Mouse (Mus musculus) gastrocnemius, adult 2 months (tissue): ENCODE data around the gene Ptpn20. TPM values are rescaled to one million over a fixed set of nuclear protein-coding genes. Genes with fewer than 3 reads are reported as not detected.

Experiments
- DNase-seq: peaks from one replicate; pipeline ENCODE4 v3.0.0; 2022
- H3K27ac ChIP-seq: fragments of 200-600 bp; 2 replicates; pipeline ENCODE4 v1.8.1; 2022; ENCODE audit warnings: mild to moderate bottlenecking
- H3K4me3 ChIP-seq: fragments of 200-600 bp; 2 replicates; pipeline ENCODE4 v1.8.1; 2022; ENCODE audit warnings: mild to moderate bottlenecking, moderate library complexity
- CTCF ChIP-seq: fragments of 200-600 bp; IDR thresholded peaks from 2 replicates; pipeline ENCODE4 v1.8.1; 2022; ENCODE audit warnings: antibody characterized with exemption, mild to moderate bottlenecking, moderate library complexity
- intact Hi-C: fragments of 180-260 bp; cut with DNase I; formaldehyde crosslinking; loops from one replicate; pipeline ENCODE4 v1.15.1; 2025
- long read RNA-seq, 2 experiments: library from polyadenylated mRNA; stranded (forward); transcript quantifications; one replicate each; pipeline ENCODE4 v2.0.0; 2021
- total RNA-seq, 2 experiments: library from RNA; stranded (reverse); gene quantifications; 2 replicates each; pipeline ENCODE4 v1.2.3; 2021

The Ptpn20 gene
- not detected for total RNA-seq
- long read RNA-seq, experiment 1 = 0 reads
- long read RNA-seq, experiment 2 = 0 reads

GRCm38 (mm10) chr14:33588951-33589350 lies at the start of gene Ptpn20:
Ptpn20 (plus strand) TSS chr14:33589207.
- intact Hi-C loops = no loop called here
- peak; percentile 20; the same call in 1 of the 2 replicates for TF ChIP-seq CTCF
- Histone ChIP-seq H3K4me3 (no peak within 1 kb of the TSS), H3K27ac (no peak within 1 kb of the TSS)
- no peak for DNase-seq

DNA sequence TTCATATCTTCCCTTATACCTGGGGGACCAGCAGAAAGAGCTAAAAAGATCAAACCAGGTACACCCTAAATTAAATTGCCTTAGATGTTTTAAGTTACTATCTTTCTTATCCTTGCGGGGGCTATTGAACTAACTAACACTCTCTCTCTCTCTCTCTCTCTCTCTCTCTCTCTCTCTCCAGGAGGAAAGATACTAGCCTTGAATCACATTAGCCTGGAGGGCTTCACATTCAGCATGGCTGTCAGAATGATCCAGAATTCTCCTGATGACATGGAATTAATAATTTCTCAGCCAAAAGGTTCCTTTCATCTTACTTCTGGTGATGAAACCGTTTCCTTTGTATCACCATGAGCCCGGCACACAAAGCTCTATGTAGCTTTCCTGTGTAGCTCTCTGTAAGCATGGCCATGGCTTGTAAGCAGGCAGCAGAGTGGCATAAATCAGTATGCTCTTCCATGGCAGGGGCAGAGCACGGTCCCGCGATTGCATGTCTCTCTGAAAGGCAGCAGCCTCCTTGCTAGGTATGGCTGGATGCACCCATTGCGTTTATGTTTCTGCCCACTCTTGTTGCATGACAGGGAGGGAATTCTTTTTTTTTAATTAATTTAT lies 49.3 kb upstream of the Ptpn20 start:
- DNase-seq = no peak
- TF ChIP-seq CTCF = no peak
- H3K4me3 ChIP-seq = no peak overlapping the region
- H3K27ac ChIP-seq = no peak overlapping the region
- intact Hi-C loops = no loop called here

DNA sequence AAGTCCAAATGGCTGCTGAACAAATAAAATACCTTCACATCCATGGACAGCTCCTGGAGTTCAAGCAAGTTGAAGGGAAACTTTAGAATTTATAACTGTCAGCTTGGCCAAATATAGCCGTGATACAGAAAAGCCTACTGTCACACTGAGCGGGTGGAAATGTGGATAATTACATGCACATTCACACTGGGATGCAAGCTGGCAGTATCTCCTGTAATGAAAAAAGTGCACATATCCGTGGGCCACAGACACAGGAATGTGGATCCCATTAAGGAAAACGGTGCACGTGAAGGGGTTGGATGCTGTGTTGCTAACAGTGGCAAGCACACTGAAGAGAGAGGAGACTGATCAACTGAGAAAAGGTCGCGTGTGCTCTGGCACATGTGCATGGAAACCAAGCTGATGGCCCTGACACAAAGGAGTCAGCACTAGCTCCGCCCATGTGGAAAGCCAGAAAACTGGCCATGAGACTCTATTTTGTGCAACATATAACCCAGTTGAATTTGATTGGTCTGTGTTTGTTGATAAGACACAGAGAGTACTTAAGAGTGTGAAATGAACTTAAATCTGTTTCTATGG lies 43.4 kb upstream of the Ptpn20 start:
- Histone ChIP-seq H3K27ac (no peak overlapping the region), H3K4me3 (no peak overlapping the region)
- TF ChIP-seq CTCF = no peak
- no peak for DNase-seq
- intact Hi-C loops = no loop called here

- no peak overlapping the region for H3K27ac ChIP-seq
- no peak for TF ChIP-seq CTCF
- intact Hi-C loops = no loop called here
- H3K4me3 ChIP-seq = no peak overlapping the region
- no peak for DNase-seq
These were observed 40.4 kb upstream of the Ptpn20 start for GRCm38 (mm10) chr14:33548650-33549049.

DNA sequence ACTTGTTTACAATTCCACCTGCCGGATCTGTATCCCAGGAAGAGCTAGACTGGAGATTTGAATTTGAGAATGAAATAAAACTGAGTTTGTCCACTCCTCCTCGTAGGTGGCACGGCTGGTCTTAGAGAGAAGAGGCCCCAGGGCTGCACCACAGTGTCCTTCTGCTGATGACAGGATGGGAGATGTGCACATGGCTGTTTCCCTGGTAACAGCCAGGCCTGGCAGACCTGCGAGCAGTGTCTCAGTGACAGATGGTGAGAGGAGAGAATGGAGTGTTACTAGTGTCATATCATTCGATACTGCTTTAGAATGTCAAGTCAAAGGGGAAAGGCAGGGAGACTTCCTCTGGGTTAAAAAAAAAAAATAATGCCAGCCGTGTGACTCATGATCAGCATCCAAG lies 39.2 kb upstream of the Ptpn20 start:
- no peak overlapping the region for H3K27ac ChIP-seq
- H3K4me3 ChIP-seq = no peak overlapping the region
- intact Hi-C loops = no loop called here
- DNase-seq = no peak
- no peak for TF ChIP-seq CTCF

GRCm38 (mm10) chr14:33570737-33571136 lies 18.3 kb upstream of the Ptpn20 start:
- no peak for DNase-seq
- no peak for TF ChIP-seq CTCF
- intact Hi-C loops = no loop called here
- Histone ChIP-seq H3K27ac (no peak overlapping the region), H3K4me3 (no peak overlapping the region)

DNA sequence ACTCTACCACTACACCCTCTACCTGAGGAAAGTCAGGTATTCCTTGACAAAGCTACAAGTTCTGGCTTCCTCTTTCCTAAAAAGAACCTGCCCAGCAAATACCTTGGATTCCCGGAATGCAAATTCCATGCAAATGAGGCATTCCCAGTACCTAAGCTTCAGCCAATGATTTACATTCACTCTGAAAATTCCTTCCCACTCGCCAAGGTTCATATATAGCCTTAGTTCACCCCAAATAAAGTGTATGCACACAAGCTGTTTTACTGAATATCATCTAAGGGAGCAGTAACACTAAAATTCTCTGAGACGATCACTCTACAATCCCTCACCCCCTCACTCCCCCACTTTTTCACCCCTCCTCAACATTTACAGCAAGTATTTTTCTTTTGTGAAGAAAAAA lies 15.4 kb upstream of the Ptpn20 start:
- intact Hi-C loops = no loop called here
- DNase-seq = no peak
- no peak overlapping the region for H3K27ac ChIP-seq
- TF ChIP-seq CTCF = no peak
- H3K4me3 ChIP-seq = no peak overlapping the region

- no peak for TF ChIP-seq CTCF
- no peak overlapping the region for H3K4me3 ChIP-seq
- H3K27ac ChIP-seq = no peak overlapping the region
- intact Hi-C loops = no loop called here
- DNase-seq = no peak
These were observed 9.1 kb upstream of the Ptpn20 start for GRCm38 (mm10) chr14:33579771-33580484.

DNA sequence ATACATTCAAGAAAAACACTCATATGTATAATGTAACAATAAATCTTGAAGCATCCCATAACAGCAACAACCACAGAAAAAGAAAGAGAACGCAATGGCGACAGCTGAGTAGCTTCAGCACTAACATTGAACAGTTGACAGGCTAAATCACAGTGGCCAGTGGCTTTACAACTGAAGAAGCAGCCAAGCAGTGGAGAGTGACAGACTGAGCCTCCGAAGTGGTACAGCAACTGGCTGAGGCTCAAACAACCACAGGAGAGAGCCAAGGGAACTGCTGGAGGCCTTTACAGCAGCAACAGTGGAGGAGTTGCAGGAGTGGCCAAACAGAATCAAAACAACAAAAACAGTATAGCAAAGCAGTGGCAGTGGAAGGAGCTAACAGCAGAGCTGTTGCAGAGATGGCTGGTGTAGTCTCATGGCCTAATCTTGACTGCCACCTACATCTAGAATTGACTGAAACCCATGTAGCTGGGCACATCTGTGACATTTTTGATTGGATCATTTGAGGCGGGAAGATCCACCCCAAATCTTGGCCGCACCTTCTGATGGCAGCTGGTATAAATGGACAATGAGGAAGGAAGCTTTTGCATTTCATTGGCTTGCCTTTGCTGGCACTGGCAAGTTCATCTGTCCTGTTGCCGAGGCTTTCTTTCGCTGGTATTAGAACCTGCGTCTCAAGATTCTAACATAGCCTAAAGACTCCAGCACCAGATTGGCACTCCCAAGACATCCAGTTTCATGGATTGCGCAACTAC lies 9.5 kb downstream of the Ptpn20 start:
- DNase-seq = no peak
- intact Hi-C loops = no loop called here
- no peak for TF ChIP-seq CTCF
- Histone ChIP-seq H3K27ac (no peak overlapping the region), H3K4me3 (no peak overlapping the region)

GRCm38 (mm10) chr14:33607431-33607830 lies 18.4 kb downstream of the Ptpn20 start:
- intact Hi-C loops = no loop called here
- Histone ChIP-seq H3K4me3 (no peak overlapping the region), H3K27ac (no peak overlapping the region)
- TF ChIP-seq CTCF = no peak
- DNase-seq = no peak

- Histone ChIP-seq H3K27ac (no peak overlapping the region), H3K4me3 (no peak overlapping the region)
- intact Hi-C loops = no loop called here
- TF ChIP-seq CTCF = no peak
- DNase-seq = no peak
These were observed 36.0 kb downstream of the Ptpn20 start for GRCm38 (mm10) chr14:33625036-33625435.

GRCm38 (mm10) chr14:33632790-33633372 lies 43.9 kb downstream of the Ptpn20 start:
- H3K27ac ChIP-seq = no peak overlapping the region
- intact Hi-C loops = no loop called here
- peak; percentile 52 for TF ChIP-seq CTCF
- H3K4me3 ChIP-seq = no peak overlapping the region
- no peak for DNase-seq

DNA sequence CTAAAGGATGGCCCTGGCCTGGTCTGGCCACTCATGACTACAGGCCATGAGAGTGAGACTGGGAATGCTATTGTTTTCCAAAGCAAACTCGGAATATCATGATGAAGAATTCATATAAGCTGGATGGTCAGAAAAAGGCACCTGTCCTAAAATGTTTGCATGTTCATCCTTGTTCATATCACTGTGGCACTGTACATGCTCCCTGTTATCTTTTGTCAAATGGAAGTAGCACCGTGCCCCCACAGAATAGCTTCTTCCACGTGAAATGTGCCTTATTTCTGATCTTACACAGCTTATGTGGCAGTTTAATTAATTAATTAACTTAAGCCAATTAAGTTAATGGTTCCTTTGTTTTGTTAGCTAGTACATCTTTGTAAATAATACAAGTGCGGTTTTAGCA lies 45.3 kb downstream of the Ptpn20 start:
- no peak for DNase-seq
- TF ChIP-seq CTCF = no peak
- no peak overlapping the region for H3K4me3 ChIP-seq
- intact Hi-C loops = no loop called here
- no peak overlapping the region for H3K27ac ChIP-seq
